Mouse (Mus musculus) testis, adult 2 months (tissue): ENCODE data around the gene Cx3cr1. TPM values are rescaled to one million over a fixed set of nuclear protein-coding genes. Genes with fewer than 3 reads are reported as not detected.

Source experiments
- H3K27ac ChIP-seq: fragments of 200-500 bp; 2 replicates; pipeline ENCODE4 v1.5.1; 2012; ENCODE audit warnings: low read depth, low read length; ENCODE audit not compliant: control insufficient read depth, insufficient read depth
- H3K27me3 ChIP-seq: fragments of 200-500 bp; 2 replicates; pipeline ENCODE4 v1.6.1; 2012; ENCODE audit warnings: mild to moderate bottlenecking, low read length, moderate library complexity; ENCODE audit not compliant: control insufficient read depth, insufficient read depth
- H3K36me3 ChIP-seq: fragments of 200-500 bp; 2 replicates; pipeline ENCODE4 v1.6.1; 2012; ENCODE audit warnings: mild to moderate bottlenecking, low read length; ENCODE audit not compliant: control insufficient read depth, insufficient read depth
- H3K4me1 ChIP-seq: fragments of 200-500 bp; 2 replicates; pipeline ENCODE4 v1.6.1; 2012; ENCODE audit warnings: low read length; ENCODE audit not compliant: control insufficient read depth, insufficient read depth
- H3K4me3 ChIP-seq: fragments of 200-500 bp; 2 replicates; pipeline ENCODE4 v1.5.1; 2012; ENCODE audit warnings: low read depth, mild to moderate bottlenecking, low read length, moderate library complexity, mixed read lengths; ENCODE audit not compliant: control insufficient read depth
- CTCF ChIP-seq: fragments of 200-500 bp; IDR thresholded peaks from 2 replicates; pipeline ENCODE4 v1.5.1; 2012; ENCODE audit warnings: low read depth, mild to moderate bottlenecking, inconsistent platforms, low read length, moderate library complexity; ENCODE audit not compliant: control insufficient read depth, insufficient read depth, insufficient replicate concordance
- POLR2A ChIP-seq: fragments of 200-500 bp; IDR thresholded peaks from 2 replicates; pipeline ENCODE4 v1.6.1; 2012; ENCODE audit warnings: low read depth, mild to moderate bottlenecking, inconsistent platforms, low read length, moderate library complexity; ENCODE audit not compliant: control insufficient read depth
- polyA plus RNA-seq: library from polyadenylated mRNA; depleted of rRNA; stranded (reverse); fragments of >200 nt; gene quantifications from 2 replicates; pipeline ENCODE4 v1.2.3, GENCODE M21; 2012

The Cx3cr1 gene
- polyA plus RNA-seq, 1 experiment, result 2.7 TPM

- peak; percentile 98 for TF ChIP-seq CTCF
- TF ChIP-seq POLR2A, result peak; percentile 72
- no peaks in the 10 kb centered on the region for H3K36me3 ChIP-seq
- peaks cover 20% of the 10 kb centered on the region for H3K4me1 ChIP-seq
- H3K27me3 ChIP-seq, result no peaks in the 10 kb centered on the region
- H3K4me3 ChIP-seq, result peak overlapping the region; percentile 84
- H3K27ac ChIP-seq, result peak overlapping the region; percentile 91
Measured at GRCm38 (mm10) chr9:119973869-119974520, 95.7 kb downstream of the Cx3cr1 start.

- Histone ChIP-seq H3K36me3 (no peaks in the 10 kb centered on the region), H3K4me3 (peak overlapping the region; percentile 84), H3K27ac (peak overlapping the region; percentile 91), H3K27me3 (no peaks in the 10 kb centered on the region), H3K4me1 (peaks cover 20% of the 10 kb centered on the region)
- no peak for TF ChIP-seq POLR2A
- TF ChIP-seq CTCF, result no peak
Measured at GRCm38 (mm10) chr9:119973281-119973680, 96.4 kb downstream of the Cx3cr1 start.

GRCm38 (mm10) chr9:119972582-119972981, 97.1 kb downstream of the Cx3cr1 start:
- peak overlapping the region; percentile 84 for H3K4me3 ChIP-seq
- H3K36me3 ChIP-seq, result no peaks in the 10 kb centered on the region
- TF ChIP-seq POLR2A, result no peak
- no peak for TF ChIP-seq CTCF
- H3K27ac ChIP-seq, result no peak overlapping the region
- peaks cover 20% of the 10 kb centered on the region for H3K4me1 ChIP-seq
- H3K27me3 ChIP-seq, result no peaks in the 10 kb centered on the region

- no peaks in the 10 kb centered on the region for H3K27me3 ChIP-seq
- H3K36me3 ChIP-seq, result no peaks in the 10 kb centered on the region
- peak overlapping the region; percentile 84; the same call in 1 of the 2 replicates for H3K4me3 ChIP-seq
- H3K27ac ChIP-seq, result no peak overlapping the region
- H3K4me1 ChIP-seq, result peaks cover 20% of the 10 kb centered on the region
- TF ChIP-seq POLR2A (no peak), CTCF (no peak)
Measured at GRCm38 (mm10) chr9:119972166-119972565, 97.5 kb downstream of the Cx3cr1 start.

- TF ChIP-seq CTCF (no peak), POLR2A (no peak)
- Histone ChIP-seq H3K27me3 (no peaks in the 10 kb centered on the region), H3K4me1 (peaks cover 14% of the 10 kb centered on the region), H3K36me3 (no peaks in the 10 kb centered on the region), H3K27ac (no peak overlapping the region), H3K4me3 (no peak overlapping the region)
Measured at GRCm38 (mm10) chr9:119970763-119971656, 98.7 kb downstream of the Cx3cr1 start.

GRCm38 (mm10) chr9:119970221-119970620, 99.5 kb downstream of the Cx3cr1 start:
- no peak overlapping the region for H3K27ac ChIP-seq
- H3K4me3 ChIP-seq, result no peak overlapping the region
- no peaks in the 10 kb centered on the region for H3K36me3 ChIP-seq
- TF ChIP-seq POLR2A (0 out of 2 replicates have a peak, but pooled peaks have one; percentile 17), CTCF (peak; percentile 5; the same call in 1 of the 2 replicates)
- peaks cover 13% of the 10 kb centered on the region for H3K4me1 ChIP-seq
- H3K27me3 ChIP-seq, result no peaks in the 10 kb centered on the region

GRCm38 (mm10) chr9:119969811-119970210, 99.9 kb downstream of the Cx3cr1 start:
- Histone ChIP-seq H3K36me3 (no peaks in the 10 kb centered on the region), H3K4me1 (peaks cover 10% of the 10 kb centered on the region), H3K4me3 (no peak overlapping the region), H3K27me3 (no peaks in the 10 kb centered on the region), H3K27ac (no peak overlapping the region)
- no peak for TF ChIP-seq POLR2A
- no peak for TF ChIP-seq CTCF
